Mouse (Mus musculus): ENCODE results near the gene Umps. TPM values are rescaled to one million over a fixed set of nuclear protein-coding genes. Genes with fewer than 3 reads are reported as not detected.

Gene Umps
- polyA plus RNA-seq, 1 experiment from 2014 or later, result 91.0 TPM

- H3K9ac ChIP-seq (replicated peaks; ENCODE audit: low read length), result no peak overlapping the region
- no peaks in the 10 kb centered on the region for H3K36me3 ChIP-seq (replicated peaks; ENCODE audit: control insufficient read depth, insufficient read depth, low read depth, low read length)
- no peaks in the 10 kb centered on the region for H3K27me3 ChIP-seq (ENCODE audit: control insufficient read depth, insufficient read depth, low read length)
- no peak overlapping the region for H3K27ac ChIP-seq (replicated peaks; ENCODE audit: low read depth, low read length)
- H3K4me2 ChIP-seq (ENCODE audit: low read depth, low read length), result no peak overlapping the region
- ATAC-seq (replicated peaks; ENCODE audit: insufficient number of reproducible peaks, low FRiP score, low TSS enrichment, low read depth), result no peak
- H3K9me3 ChIP-seq (replicated peaks; ENCODE audit: control insufficient read depth, low read length), result no peaks in the 10 kb centered on the region
- H3K4me1 ChIP-seq (ENCODE audit: control insufficient read depth, insufficient read depth, low read length), result no peaks in the 10 kb centered on the region
- WGBS, result 94% methylated on average over 6 of the region's 6 CpGs
- DNase-seq (ENCODE audit: low spot score), result no peak
- H3K4me3 ChIP-seq (ENCODE audit: low read depth, low read length), result no peak overlapping the region
Observed at GRCm38 (mm10) chr16:33935407-33935785, 31.4 kb downstream of the Umps start.

DNA sequence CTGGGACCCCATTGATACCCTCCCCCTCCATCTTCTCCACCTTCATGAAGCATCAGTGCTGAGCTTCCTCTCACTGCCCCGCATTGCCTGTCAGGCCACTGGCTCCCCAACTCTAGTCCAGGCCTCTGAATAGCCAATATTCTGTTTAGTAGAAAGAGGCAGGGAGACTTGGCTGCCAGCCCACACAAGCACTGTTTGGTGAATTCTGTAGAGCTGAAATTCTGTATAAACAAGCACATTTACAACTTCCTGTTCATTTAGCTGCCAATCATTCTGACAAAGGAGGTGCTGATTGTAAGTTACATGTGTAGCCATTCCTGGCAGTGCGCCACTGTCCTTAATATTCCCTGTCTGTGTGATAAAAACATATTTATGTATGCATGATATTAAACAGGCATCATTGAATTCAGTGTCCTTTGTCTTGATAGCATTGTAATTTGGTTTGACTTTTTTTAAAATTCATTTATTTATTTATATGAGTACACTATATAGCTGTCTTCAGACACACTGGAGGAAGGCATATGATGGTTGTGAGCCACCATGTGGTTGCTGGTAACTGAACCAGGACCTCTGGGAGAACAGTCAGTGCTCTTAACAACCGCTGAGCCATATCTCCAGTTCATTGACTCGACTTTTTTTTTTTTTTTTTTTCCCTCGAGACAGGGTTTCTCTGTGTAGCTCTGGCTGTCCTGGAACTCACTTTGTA, 32.0 kb downstream of the Umps start:
- H3K36me3 ChIP-seq (replicated peaks; ENCODE audit: control insufficient read depth, insufficient read depth, low read depth, low read length), result no peaks in the 10 kb centered on the region
- H3K4me1 ChIP-seq (ENCODE audit: control insufficient read depth, insufficient read depth, low read length), result no peaks in the 10 kb centered on the region
- H3K27ac ChIP-seq (replicated peaks; ENCODE audit: low read depth, low read length), result no peak overlapping the region
- no peaks in the 10 kb centered on the region for H3K9me3 ChIP-seq (replicated peaks; ENCODE audit: control insufficient read depth, low read length)
- H3K9ac ChIP-seq (replicated peaks; ENCODE audit: low read length), result no peak overlapping the region
- no peak for ATAC-seq (replicated peaks; ENCODE audit: insufficient number of reproducible peaks, low FRiP score, low TSS enrichment, low read depth)
- no peak for DNase-seq (ENCODE audit: low spot score)
- H3K4me2 ChIP-seq (ENCODE audit: low read depth, low read length), result no peak overlapping the region
- 73% methylated on average over 5 of the region's 5 CpGs for WGBS
- no peaks in the 10 kb centered on the region for H3K27me3 ChIP-seq (ENCODE audit: control insufficient read depth, insufficient read depth, low read length)
- no peak overlapping the region for H3K4me3 ChIP-seq (ENCODE audit: low read depth, low read length)

DNA sequence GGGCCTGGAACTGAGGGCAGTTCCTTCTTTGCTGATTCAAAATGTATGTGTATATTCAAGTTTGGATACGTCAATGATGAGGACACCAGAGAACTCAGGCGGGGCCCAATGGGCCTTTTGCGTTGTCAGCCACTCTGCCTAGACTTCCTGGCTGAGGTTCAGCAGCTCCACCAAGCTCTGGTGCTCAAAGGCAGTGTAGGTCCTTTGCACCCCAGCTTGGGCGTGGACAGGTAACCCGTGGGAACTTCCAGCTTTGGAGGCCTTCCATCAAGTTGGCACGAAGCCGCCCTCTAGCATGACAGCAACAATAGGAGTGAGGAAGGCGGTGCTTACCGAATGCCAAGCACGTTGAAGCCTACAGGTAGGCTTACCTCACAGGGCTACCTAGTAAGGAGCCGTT, 33.4 kb downstream of the Umps start:
- no peak overlapping the region for H3K9ac ChIP-seq (replicated peaks; ENCODE audit: low read length)
- H3K4me1 ChIP-seq (ENCODE audit: control insufficient read depth, insufficient read depth, low read length), result no peaks in the 10 kb centered on the region
- H3K27ac ChIP-seq (replicated peaks; ENCODE audit: low read depth, low read length), result no peak overlapping the region
- 95% methylated on average over 11 of the region's 11 CpGs for WGBS
- H3K27me3 ChIP-seq (ENCODE audit: control insufficient read depth, insufficient read depth, low read length), result no peaks in the 10 kb centered on the region
- H3K9me3 ChIP-seq (replicated peaks; ENCODE audit: control insufficient read depth, low read length), result no peaks in the 10 kb centered on the region
- H3K4me3 ChIP-seq (ENCODE audit: low read depth, low read length), result no peak overlapping the region
- ATAC-seq (replicated peaks; ENCODE audit: insufficient number of reproducible peaks, low FRiP score, low TSS enrichment, low read depth), result no peak
- no peak for DNase-seq (ENCODE audit: low spot score)
- no peak overlapping the region for H3K4me2 ChIP-seq (ENCODE audit: low read depth, low read length)
- H3K36me3 ChIP-seq (replicated peaks; ENCODE audit: control insufficient read depth, insufficient read depth, low read depth, low read length), result no peaks in the 10 kb centered on the region

DNA sequence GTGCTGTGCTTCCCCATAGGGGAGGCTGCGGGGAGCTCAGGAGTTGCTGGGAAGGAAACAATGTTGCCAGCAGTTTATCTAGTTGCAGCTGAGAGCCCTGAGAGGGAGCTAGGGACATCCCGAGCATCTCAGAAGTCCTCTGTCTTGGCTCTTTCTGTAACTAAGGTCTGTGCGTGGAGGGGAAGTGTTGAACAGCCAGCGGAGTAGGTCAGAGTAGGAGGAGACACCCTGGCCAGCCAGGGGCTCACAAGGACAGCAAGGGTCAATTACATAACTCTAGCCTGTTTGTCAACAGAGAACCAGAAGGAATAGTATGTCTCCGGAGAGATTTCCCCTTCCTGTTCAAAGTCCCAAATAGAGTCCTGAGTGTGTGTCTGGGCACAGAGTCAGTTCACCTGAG, 34.7 kb downstream of the Umps start:
- no peaks in the 10 kb centered on the region for H3K36me3 ChIP-seq (replicated peaks; ENCODE audit: control insufficient read depth, insufficient read depth, low read depth, low read length)

GRCm38 (mm10) chr16:33931682-33932081, 35.2 kb downstream of the Umps start:
- Histone ChIP-seq H3K27me3 (ENCODE audit: control insufficient read depth, insufficient read depth, low read length) (no peaks in the 10 kb centered on the region), H3K4me1 (ENCODE audit: control insufficient read depth, insufficient read depth, low read length) (no peaks in the 10 kb centered on the region), H3K9ac (replicated peaks; ENCODE audit: low read length) (no peak overlapping the region), H3K4me3 (ENCODE audit: low read depth, low read length) (no peak overlapping the region), H3K36me3 (replicated peaks; ENCODE audit: control insufficient read depth, insufficient read depth, low read depth, low read length) (no peaks in the 10 kb centered on the region), H3K27ac (replicated peaks; ENCODE audit: low read depth, low read length) (no peak overlapping the region), H3K9me3 (replicated peaks; ENCODE audit: control insufficient read depth, low read length) (no peaks in the 10 kb centered on the region), H3K4me2 (ENCODE audit: low read depth, low read length) (no peak overlapping the region)
- 63% methylated on average over 2 of the region's 2 CpGs for WGBS
- DNase-seq (ENCODE audit: low spot score), result no peak
- no peak for ATAC-seq (replicated peaks; ENCODE audit: insufficient number of reproducible peaks, low FRiP score, low TSS enrichment, low read depth)

More for the DNA sequence above, 34.7 kb downstream of the Umps start:
- Histone ChIP-seq H3K27ac (replicated peaks; ENCODE audit: low read depth, low read length) (no peak overlapping the region), H3K9me3 (replicated peaks; ENCODE audit: control insufficient read depth, low read length) (no peaks in the 10 kb centered on the region), H3K4me1 (ENCODE audit: control insufficient read depth, insufficient read depth, low read length) (no peaks in the 10 kb centered on the region), H3K4me3 (ENCODE audit: low read depth, low read length) (no peak overlapping the region), H3K9ac (replicated peaks; ENCODE audit: low read length) (no peak overlapping the region), H3K4me2 (ENCODE audit: low read depth, low read length) (no peak overlapping the region), H3K27me3 (ENCODE audit: control insufficient read depth, insufficient read depth, low read length) (no peaks in the 10 kb centered on the region)
- no peak for ATAC-seq (replicated peaks; ENCODE audit: insufficient number of reproducible peaks, low FRiP score, low TSS enrichment, low read depth)
- DNase-seq (ENCODE audit: low spot score), result no peak
- WGBS, result 67% methylated on average over 5 of the region's 5 CpGs

DNA sequence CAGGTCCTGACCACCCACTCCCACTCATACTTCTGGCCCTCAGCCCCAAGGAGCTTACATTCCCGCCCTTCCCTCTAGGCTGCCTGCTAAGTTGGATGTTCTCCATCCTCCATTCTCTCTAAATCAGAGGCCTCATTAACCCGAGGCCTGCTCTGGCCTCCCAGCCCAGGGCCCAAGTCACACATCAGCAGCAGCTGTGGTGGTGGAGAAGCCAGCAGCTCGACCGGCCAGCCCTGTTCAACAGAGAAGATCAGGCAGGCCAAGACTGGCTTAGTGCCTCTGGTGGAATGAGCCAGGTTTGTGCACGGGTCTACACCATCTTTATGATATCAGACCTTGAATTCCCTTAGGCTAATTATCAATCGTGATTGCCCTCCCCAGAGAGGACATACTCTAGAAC, 36.1 kb downstream of the Umps start:
- no peak for DNase-seq (ENCODE audit: low spot score)
- ATAC-seq (replicated peaks; ENCODE audit: insufficient number of reproducible peaks, low FRiP score, low TSS enrichment, low read depth), result no peak

DNA sequence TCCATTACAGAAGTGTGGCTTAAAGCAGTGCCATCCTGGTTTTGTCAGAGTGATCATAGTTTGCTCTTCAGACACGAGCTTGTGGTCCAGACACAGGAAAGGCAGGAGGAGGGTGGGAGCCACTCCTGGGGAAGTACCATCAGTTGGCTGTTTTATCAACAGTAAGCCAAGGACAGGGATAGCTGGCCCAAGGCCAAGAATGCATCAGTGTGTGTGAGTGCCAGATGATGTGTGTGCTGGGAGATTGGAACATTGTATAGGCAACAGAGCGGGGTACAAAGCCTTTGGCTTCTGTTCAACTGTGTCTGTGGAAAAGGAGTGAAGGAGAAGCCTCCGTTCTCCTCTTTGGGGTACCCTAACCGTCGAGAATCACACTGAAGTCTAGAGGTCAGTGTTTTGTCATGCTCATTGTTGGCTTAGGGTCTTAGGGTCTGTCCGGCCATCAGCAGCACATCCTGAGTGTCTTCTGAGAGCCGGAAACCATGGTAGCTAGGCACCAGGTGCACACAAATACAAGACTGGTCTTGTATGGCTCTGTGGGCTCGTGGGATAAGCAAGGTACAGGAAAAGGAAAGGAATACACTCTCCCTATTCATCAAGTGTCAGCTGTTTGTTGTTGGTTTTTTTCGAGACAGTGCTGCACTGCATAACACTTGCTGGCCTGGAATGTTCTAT, 37.9 kb downstream of the Umps start:
- Histone ChIP-seq H3K36me3 (replicated peaks; ENCODE audit: control insufficient read depth, insufficient read depth, low read depth, low read length) (no peaks in the 10 kb centered on the region), H3K4me2 (ENCODE audit: low read depth, low read length) (no peak overlapping the region)
- 87% methylated on average over 9 of the region's 9 CpGs for WGBS

More for the DNA sequence above, 36.1 kb downstream of the Umps start:
- Histone ChIP-seq H3K36me3 (replicated peaks; ENCODE audit: control insufficient read depth, insufficient read depth, low read depth, low read length) (no peaks in the 10 kb centered on the region), H3K9me3 (replicated peaks; ENCODE audit: control insufficient read depth, low read length) (no peaks in the 10 kb centered on the region), H3K4me2 (ENCODE audit: low read depth, low read length) (no peak overlapping the region), H3K4me1 (ENCODE audit: control insufficient read depth, insufficient read depth, low read length) (no peaks in the 10 kb centered on the region), H3K4me3 (ENCODE audit: low read depth, low read length) (no peak overlapping the region), H3K27ac (replicated peaks; ENCODE audit: low read depth, low read length) (no peak overlapping the region), H3K9ac (replicated peaks; ENCODE audit: low read length) (no peak overlapping the region), H3K27me3 (ENCODE audit: control insufficient read depth, insufficient read depth, low read length) (no peaks in the 10 kb centered on the region)
- WGBS, result 90% methylated on average over 6 of the region's 6 CpGs

DNA sequence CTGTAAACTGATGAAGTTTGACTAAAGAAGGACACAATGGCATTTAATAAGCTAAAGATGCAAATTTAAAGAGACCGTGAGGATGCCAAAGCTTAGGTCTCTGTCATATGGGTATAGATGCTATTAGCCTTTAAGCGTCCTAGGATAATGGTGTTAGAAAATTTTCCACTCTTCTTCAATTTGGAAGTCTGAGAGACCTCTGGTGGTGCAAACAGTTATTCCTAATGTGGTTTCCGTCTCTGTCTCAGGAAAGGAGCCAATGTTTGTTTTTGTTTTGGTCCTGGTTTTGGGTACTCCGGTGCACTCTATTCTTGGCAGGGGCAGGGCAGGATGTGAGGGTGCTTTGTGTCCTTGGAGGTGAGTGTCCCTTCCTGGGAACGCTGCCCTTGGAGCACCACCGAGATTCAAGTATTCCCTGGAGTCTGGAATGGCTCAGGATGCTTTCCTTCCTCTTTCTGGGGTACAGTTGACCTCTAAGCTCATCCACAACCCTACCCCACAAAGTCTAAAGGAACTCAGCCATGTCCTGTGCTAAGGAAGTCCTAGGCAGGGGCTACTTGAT, 39.5 kb downstream of the Umps start:
- Histone ChIP-seq H3K27ac (replicated peaks; ENCODE audit: low read depth, low read length) (no peak overlapping the region), H3K4me2 (ENCODE audit: low read depth, low read length) (no peak overlapping the region), H3K4me3 (ENCODE audit: low read depth, low read length) (no peak overlapping the region), H3K36me3 (replicated peaks; ENCODE audit: control insufficient read depth, insufficient read depth, low read depth, low read length) (no peaks in the 10 kb centered on the region), H3K9me3 (replicated peaks; ENCODE audit: control insufficient read depth, low read length) (no peaks in the 10 kb centered on the region), H3K9ac (replicated peaks; ENCODE audit: low read length) (no peak overlapping the region), H3K27me3 (ENCODE audit: control insufficient read depth, insufficient read depth, low read length) (no peaks in the 10 kb centered on the region), H3K4me1 (ENCODE audit: control insufficient read depth, insufficient read depth, low read length) (peaks cover 2% of the 10 kb centered on the region; the same call in 1 of the 2 replicates)
- no peak for DNase-seq (ENCODE audit: low spot score)
- no peak for ATAC-seq (replicated peaks; ENCODE audit: insufficient number of reproducible peaks, low FRiP score, low TSS enrichment, low read depth)
- WGBS, result 72% methylated on average over 6 of the region's 6 CpGs

More for the DNA sequence above, 37.9 kb downstream of the Umps start:
- H3K9me3 ChIP-seq (replicated peaks; ENCODE audit: control insufficient read depth, low read length), result no peaks in the 10 kb centered on the region
- no peak overlapping the region for H3K27ac ChIP-seq (replicated peaks; ENCODE audit: low read depth, low read length)
- no peak overlapping the region for H3K4me3 ChIP-seq (ENCODE audit: low read depth, low read length)
- H3K9ac ChIP-seq (replicated peaks; ENCODE audit: low read length), result no peak overlapping the region
- no peaks in the 10 kb centered on the region for H3K27me3 ChIP-seq (ENCODE audit: control insufficient read depth, insufficient read depth, low read length)
- DNase-seq (ENCODE audit: low spot score), result no peak
- ATAC-seq (replicated peaks; ENCODE audit: insufficient number of reproducible peaks, low FRiP score, low TSS enrichment, low read depth), result no peak
- H3K4me1 ChIP-seq (ENCODE audit: control insufficient read depth, insufficient read depth, low read length), result no peaks in the 10 kb centered on the region

Measured in embryonic facial prominence, embryonic 11.5 days (tissue).